Mouse (Mus musculus) embryonic fibroblast, embryonic 13.5 days (primary cell): ENCODE data around the gene Krt15. TPM values are rescaled to one million over a fixed set of nuclear protein-coding genes. Genes with fewer than 3 reads are reported as not detected.

ENCODE experiments used
- H3K27ac ChIP-seq: 2 replicates; pipeline ENCODE4 v1.5.1; 2012; ENCODE audit warnings: low read length, control low read depth, inconsistent platforms; ENCODE audit not compliant: insufficient read depth
- H3K4me1 ChIP-seq: 2 replicates; pipeline ENCODE4 v1.6.1; 2011; ENCODE audit warnings: low read length; ENCODE audit not compliant: control insufficient read depth, insufficient read depth
- H3K4me3 ChIP-seq: 2 replicates; pipeline ENCODE4 v1.5.1; 2011; ENCODE audit warnings: mild to moderate bottlenecking, control low read depth, low read length; ENCODE audit not compliant: insufficient read depth
- CTCF ChIP-seq: IDR thresholded peaks from 2 replicates; pipeline ENCODE4 v1.5.1; 2011; ENCODE audit warnings: mild to moderate bottlenecking, control low read depth, low read length, moderate library complexity, borderline replicate concordance; ENCODE audit not compliant: insufficient read depth
- POLR2A ChIP-seq: IDR thresholded peaks from 2 replicates; pipeline ENCODE4 v1.6.1; 2011; ENCODE audit warnings: low read depth, mild to moderate bottlenecking, control low read depth, low read length, moderate library complexity
- polyA plus RNA-seq: library from polyadenylated mRNA; stranded (reverse); fragments of >200 nt; gene quantifications from 2 replicates; pipeline ENCODE4 v1.2.4, GENCODE M21; 2011; ENCODE audit warnings: low read depth; ENCODE audit not compliant: missing spikeins, insufficient read length

Krt15 gene
- polyA plus RNA-seq, 1 experiment: not detected

DNA sequence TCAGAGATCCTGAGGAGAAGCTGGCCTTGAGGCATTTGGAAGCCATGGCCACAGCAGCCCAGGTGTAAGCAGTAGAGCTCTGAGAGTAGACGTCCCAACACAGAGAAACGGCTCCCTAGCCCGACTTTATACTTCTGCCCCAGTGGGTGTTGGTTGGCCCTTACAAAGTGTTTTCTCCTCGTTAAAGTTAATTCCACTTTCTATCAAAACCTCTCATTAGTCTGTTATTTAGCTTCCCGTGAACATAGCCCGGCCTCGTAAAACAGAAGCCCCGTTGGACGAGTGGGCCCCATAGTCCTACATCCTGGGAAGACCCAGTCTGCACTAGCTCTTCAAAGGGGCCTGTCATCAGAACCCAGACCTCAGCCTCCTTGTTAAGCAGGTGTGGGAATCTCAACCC, 39.6 kb downstream of the Krt15 start, which contains the start of gene Krt35:
Gene Krt35, minus strand, starts transcription at position 101 of the 400 bp plus-strand sequence.
- H3K4me1 ChIP-seq: no peaks in the 10 kb centered on the region
- no peak for TF ChIP-seq POLR2A
- no peak for TF ChIP-seq CTCF

DNA sequence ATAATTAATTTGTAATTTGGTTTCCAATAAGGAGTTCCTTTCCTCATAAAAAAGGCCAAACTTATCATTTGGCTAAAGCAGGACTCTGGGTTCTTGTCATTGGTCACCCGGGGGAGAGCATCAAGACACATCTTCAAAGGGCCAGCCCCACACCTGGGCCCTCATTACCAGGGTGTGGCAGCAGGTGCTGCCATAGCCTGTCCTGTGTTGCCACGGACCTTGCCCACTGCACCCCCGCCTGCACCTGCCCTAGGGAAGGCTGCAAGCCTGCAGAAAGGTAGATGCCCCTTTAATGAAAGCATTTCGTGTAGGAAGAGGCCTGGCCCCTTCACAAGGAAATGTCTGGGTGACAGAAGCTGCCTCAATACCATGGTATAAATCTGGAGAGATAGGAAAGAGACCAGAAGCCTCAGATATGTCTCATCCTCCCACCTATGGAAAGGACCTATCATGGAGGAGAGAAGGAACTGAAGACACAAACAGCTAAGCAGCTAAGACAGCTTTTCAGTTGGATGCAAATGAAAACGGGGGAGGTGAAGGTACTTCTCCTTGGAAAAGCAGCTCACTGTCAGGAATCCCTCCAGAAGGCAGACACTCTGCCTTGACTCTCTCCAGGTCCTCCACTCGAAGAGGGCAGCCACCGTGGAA, 47.2 kb downstream of the Krt15 start:
- H3K4me1 ChIP-seq: no peaks in the 10 kb centered on the region
- no peak for TF ChIP-seq POLR2A
- TF ChIP-seq CTCF: no peak
- no peak overlapping the region for H3K4me3 ChIP-seq
- H3K27ac ChIP-seq: no peak overlapping the region

More for the DNA sequence above, 39.6 kb downstream of the Krt15 start, which contains the start of gene Krt35:
- no peak within 1 kb of the TSS for H3K27ac ChIP-seq
- H3K4me3 ChIP-seq: no peak within 1 kb of the TSS

DNA sequence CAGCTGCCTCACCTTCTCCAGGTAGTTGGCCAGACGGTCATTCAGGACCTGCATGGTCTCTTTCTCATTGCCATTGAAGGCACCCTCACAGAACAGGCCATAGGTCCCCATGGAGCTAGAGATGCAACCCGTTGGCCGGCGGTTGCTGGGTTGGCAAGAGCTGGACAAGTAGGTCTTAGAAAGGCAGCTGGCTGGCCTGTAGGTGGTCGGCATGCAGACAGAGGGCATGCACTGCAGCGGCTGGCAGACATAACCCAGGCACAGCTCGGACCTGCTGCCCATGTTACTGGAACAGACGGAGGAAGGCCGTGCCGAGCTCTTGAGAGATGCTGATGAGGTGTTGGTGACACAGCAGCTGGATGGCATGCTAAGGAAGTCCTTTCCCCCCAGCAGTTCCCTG, 47.9 kb downstream of the Krt15 start, which contains the start of gene Krt32:
Gene Krt32, minus strand, starts transcription at position 366 of the 400 bp plus-strand sequence.
- no peak within 1 kb of the TSS for H3K4me3 ChIP-seq
- TF ChIP-seq POLR2A (no peak), CTCF (no peak)
- no peak within 1 kb of the TSS for H3K27ac ChIP-seq
- H3K4me1 ChIP-seq: no peaks in the 10 kb centered on the region

Other genes starting within 250 kb of the Krt15 start
- not detected in 2 replicates for gene Krtap31-1, start 228.0 kb downstream of the Krt15 start, polyA plus RNA-seq
- not detected in 2 replicates for gene Gm11565, start 221.2 kb downstream of the Krt15 start, polyA plus RNA-seq
- not detected in 2 replicates for gene Krtap31-2, start 199.6 kb downstream of the Krt15 start, polyA plus RNA-seq
- gene Krtap9-5, start 187.5 kb downstream of the Krt15 start, polyA plus RNA-seq: not detected in 2 replicates
- gene Krtap29-1, start 156.9 kb downstream of the Krt15 start, polyA plus RNA-seq: not detected in 2 replicates
- gene Krtap16-1, start 149.3 kb downstream of the Krt15 start, polyA plus RNA-seq: not detected in 2 replicates
- not detected in 2 replicates for gene Krtap17-1, start 141.9 kb downstream of the Krt15 start, polyA plus RNA-seq
- gene Krt33a, start 119.7 kb downstream of the Krt15 start, polyA plus RNA-seq: not detected in 2 replicates
- not detected in 2 replicates for gene Krt33b, start 106.1 kb downstream of the Krt15 start, polyA plus RNA-seq
- gene Krt34, start 94.4 kb downstream of the Krt15 start, polyA plus RNA-seq: not detected in 2 replicates
- gene Krt31, start 85.4 kb downstream of the Krt15 start, polyA plus RNA-seq: not detected in 2 replicates
- gene Krt32, start 47.7 kb downstream of the Krt15 start, polyA plus RNA-seq: not detected in 2 replicates
- not detected in 2 replicates for gene Krt35, start 39.7 kb downstream of the Krt15 start, polyA plus RNA-seq
- gene Krt36, start 30.3 kb downstream of the Krt15 start, polyA plus RNA-seq: not detected in 2 replicates
- not detected in 2 replicates for gene Krt13, start 14.4 kb downstream of the Krt15 start, polyA plus RNA-seq
- 4.7 and 10.8 TPM in 2 replicates for gene Krt19, start 12.7 kb upstream of the Krt15 start, polyA plus RNA-seq
- gene Krt9, start 57.3 kb upstream of the Krt15 start, polyA plus RNA-seq: not detected in 2 replicates
- gene Krt14, start 71.6 kb upstream of the Krt15 start, polyA plus RNA-seq: not detected in 2 replicates
- not detected in 2 replicates for gene Krt16, start 113.0 kb upstream of the Krt15 start, polyA plus RNA-seq
- not detected in 2 replicates for gene Krt17, start 125.1 kb upstream of the Krt15 start, polyA plus RNA-seq
- not detected in 2 replicates for gene Krt42, start 133.9 kb upstream of the Krt15 start, polyA plus RNA-seq
- 960 and 1,192 TPM in 2 replicates for gene Eif1, start 184.0 kb upstream of the Krt15 start, polyA plus RNA-seq
- gene Gast, start 198.5 kb upstream of the Krt15 start, polyA plus RNA-seq: not detected in 2 replicates
- 0.17 and 0.77 TPM in 2 replicates for gene Hap1, start 220.2 kb upstream of the Krt15 start, polyA plus RNA-seq